Mouse (Mus musculus): Measurements from ENCODE around the gene Trhr2. TPM values are rescaled to one million over a fixed set of nuclear protein-coding genes. Genes with fewer than 3 reads are reported as not detected.
A peak's percentile ranks its signal among the peaks of the same experiment; 100 is the strongest.

The Trhr2 gene
- polyA plus RNA-seq, 1 experiment from 2014 or later = not detected

GRCm38 (mm10) chr8:122359111-122359775 lies 1.3 kb downstream of the Trhr2 start:
- no peaks in the 10 kb centered on the region for H3K27me3 ChIP-seq (ENCODE audit: control insufficient read depth, insufficient read depth, low read length)
- no peak for TF ChIP-seq EP300 (optimal IDR thresholded peaks at IDR 0.05)
- TF ChIP-seq CTCF (IDR thresholded peaks at IDR 0.05; ENCODE audit: low read depth) = no peak
- no peaks in the 10 kb centered on the region for H3K4me1 ChIP-seq (replicated peaks; ENCODE audit: control insufficient read depth, insufficient read depth)
- ATAC-seq (ENCODE audit: low FRiP score, low TSS enrichment) (no peak), DNase-seq (ENCODE audit: low spot score) (no peak)
- H3K27ac ChIP-seq (replicated peaks) = no peak overlapping the region
- no peak overlapping the region for H3K4me2 ChIP-seq (replicated peaks; ENCODE audit: low read depth)
- WGBS = 71% methylated on average over 15 of the region's 15 CpGs
- no peaks in the 10 kb centered on the region for H3K36me3 ChIP-seq (ENCODE audit: control insufficient read depth, insufficient read depth, low read length)
- no peaks in the 10 kb centered on the region for H3K9me3 ChIP-seq (ENCODE audit: control insufficient read depth, low read length)
- H3K4me3 ChIP-seq (ENCODE audit: low read depth, low read length) = no peak overlapping the region
- no peak overlapping the region for H3K9ac ChIP-seq (ENCODE audit: low read length)

GRCm38 (mm10) chr8:122357641-122358040 lies 2.9 kb downstream of the Trhr2 start:
- Histone ChIP-seq H3K9ac (ENCODE audit: low read length) (no peak overlapping the region), H3K4me1 (replicated peaks; ENCODE audit: control insufficient read depth, insufficient read depth) (no peaks in the 10 kb centered on the region), H3K27me3 (ENCODE audit: control insufficient read depth, insufficient read depth, low read length) (no peaks in the 10 kb centered on the region), H3K4me2 (replicated peaks; ENCODE audit: low read depth) (no peak overlapping the region), H3K36me3 (ENCODE audit: control insufficient read depth, insufficient read depth, low read length) (no peaks in the 10 kb centered on the region), H3K4me3 (ENCODE audit: low read depth, low read length) (no peak overlapping the region), H3K27ac (replicated peaks) (no peak overlapping the region), H3K9me3 (ENCODE audit: control insufficient read depth, low read length) (no peaks in the 10 kb centered on the region)
- DNase-seq (ENCODE audit: low spot score) (no peak), ATAC-seq (ENCODE audit: low FRiP score, low TSS enrichment) (no peak)
- WGBS = 68% methylated on average over 5 of the region's 5 CpGs
- TF ChIP-seq CTCF (IDR thresholded peaks at IDR 0.05; ENCODE audit: low read depth) = no peak

GRCm38 (mm10) chr8:122357202-122357601 lies 3.3 kb downstream of the Trhr2 start:
- Histone ChIP-seq H3K9me3 (ENCODE audit: control insufficient read depth, low read length) (no peaks in the 10 kb centered on the region), H3K4me2 (replicated peaks; ENCODE audit: low read depth) (no peak overlapping the region), H3K4me3 (ENCODE audit: low read depth, low read length) (no peak overlapping the region), H3K36me3 (ENCODE audit: control insufficient read depth, insufficient read depth, low read length) (no peaks in the 10 kb centered on the region), H3K27ac (replicated peaks) (no peak overlapping the region), H3K27me3 (ENCODE audit: control insufficient read depth, insufficient read depth, low read length) (no peaks in the 10 kb centered on the region), H3K9ac (ENCODE audit: low read length) (no peak overlapping the region), H3K4me1 (replicated peaks; ENCODE audit: control insufficient read depth, insufficient read depth) (no peaks in the 10 kb centered on the region)
- ATAC-seq (ENCODE audit: low FRiP score, low TSS enrichment) (no peak), DNase-seq (ENCODE audit: low spot score) (no peak)
- TF ChIP-seq CTCF (IDR thresholded peaks at IDR 0.05; ENCODE audit: low read depth) = no peak
- no peak for TF ChIP-seq EP300 (optimal IDR thresholded peaks at IDR 0.05)
- 64% methylated on average over 11 of the region's 11 CpGs for WGBS

DNA sequence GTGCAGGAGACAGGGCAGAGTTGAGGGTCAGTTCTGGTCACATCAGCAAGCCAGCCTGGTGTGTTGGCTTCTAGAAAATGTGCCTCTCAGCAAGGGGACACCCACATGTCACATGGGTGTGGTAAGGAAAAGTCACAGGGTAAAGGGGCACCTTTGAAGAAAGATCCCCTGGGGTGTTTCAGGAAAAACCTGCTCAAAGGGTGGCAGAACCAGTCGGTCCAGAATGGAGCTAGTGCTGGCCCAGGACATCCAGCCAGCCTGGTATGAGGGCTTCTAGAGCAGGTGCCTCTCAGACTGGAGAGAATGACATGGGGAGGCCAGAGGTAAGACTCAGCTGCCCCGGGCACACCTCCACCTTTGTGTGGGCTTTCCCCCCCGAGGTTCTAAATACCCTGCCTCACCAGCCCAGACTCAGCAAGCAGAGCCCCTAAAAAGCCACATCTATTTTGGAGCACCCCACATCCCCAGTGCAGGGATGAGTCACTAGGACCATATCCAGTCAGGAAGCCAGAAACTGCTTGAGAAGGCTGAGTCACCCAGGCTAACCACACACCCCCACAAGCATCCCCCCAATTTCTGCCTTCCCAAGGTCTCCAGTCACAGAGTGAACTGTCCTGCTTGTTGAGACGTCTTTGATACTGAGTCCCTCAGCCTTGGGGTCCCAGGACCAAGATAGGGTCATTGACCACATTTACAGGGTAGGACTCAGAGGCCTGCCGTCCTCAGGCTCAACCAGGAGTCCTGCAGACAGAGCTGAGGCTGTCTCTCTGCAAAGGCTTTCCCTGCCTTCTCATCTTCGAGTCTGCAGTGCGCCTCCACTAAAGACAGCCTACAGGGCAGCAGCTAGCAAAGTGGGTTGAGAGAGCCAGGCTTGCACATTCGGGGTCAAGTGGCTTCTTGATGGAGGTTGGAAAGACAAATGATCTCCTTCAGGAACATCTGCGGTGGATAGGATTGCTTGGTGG lies 4.6 kb downstream of the Trhr2 start:
- Histone ChIP-seq H3K36me3 (ENCODE audit: control insufficient read depth, insufficient read depth, low read length) (no peaks in the 10 kb centered on the region), H3K9ac (ENCODE audit: low read length) (no peak overlapping the region; the same call in 1 of the 2 replicates), H3K4me3 (ENCODE audit: low read depth, low read length) (no peak overlapping the region), H3K9me3 (ENCODE audit: control insufficient read depth, low read length) (no peaks in the 10 kb centered on the region), H3K4me2 (replicated peaks; ENCODE audit: low read depth) (no peak overlapping the region), H3K27ac (replicated peaks) (no peak overlapping the region; the same call in 1 of the 2 replicates), H3K4me1 (replicated peaks; ENCODE audit: control insufficient read depth, insufficient read depth) (no peaks in the 10 kb centered on the region), H3K27me3 (ENCODE audit: control insufficient read depth, insufficient read depth, low read length) (no peaks in the 10 kb centered on the region)
- peak; percentile 65 for DNase-seq (ENCODE audit: low spot score)
- peak; percentile 75 for ATAC-seq (ENCODE audit: low FRiP score, low TSS enrichment)
- WGBS = 57% methylated on average over 9 of the region's 9 CpGs
- TF ChIP-seq EP300 (optimal IDR thresholded peaks at IDR 0.05) (peak; percentile 65), CTCF (IDR thresholded peaks at IDR 0.05; ENCODE audit: low read depth) (no peak)

DNA sequence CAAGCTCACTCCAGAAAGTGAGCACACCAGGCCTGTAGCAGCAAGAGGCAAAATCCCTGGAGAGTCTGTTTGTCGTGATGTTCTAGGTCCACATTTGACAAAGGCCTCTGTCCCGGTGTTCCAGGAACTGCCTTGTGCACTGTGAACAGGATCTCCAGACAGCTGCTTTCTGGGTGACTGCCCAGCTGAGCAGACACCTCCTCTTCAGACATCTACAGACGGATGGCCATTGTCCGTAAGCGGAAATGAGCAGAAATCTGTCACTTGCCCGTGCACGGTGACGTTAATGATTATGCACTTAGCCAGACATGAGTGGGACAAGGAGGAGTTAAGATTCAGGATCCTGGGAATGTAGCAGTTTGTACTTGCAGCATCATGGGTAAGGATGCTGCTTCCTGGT lies 6.4 kb downstream of the Trhr2 start:
- H3K4me3 ChIP-seq (ENCODE audit: low read depth, low read length) = no peak overlapping the region
- DNase-seq (ENCODE audit: low spot score) (no peak), ATAC-seq (ENCODE audit: low FRiP score, low TSS enrichment) (no peak)
- no peaks in the 10 kb centered on the region for H3K27me3 ChIP-seq (ENCODE audit: control insufficient read depth, insufficient read depth, low read length)
- no peaks in the 10 kb centered on the region for H3K4me1 ChIP-seq (replicated peaks; ENCODE audit: control insufficient read depth, insufficient read depth)
- H3K36me3 ChIP-seq (ENCODE audit: control insufficient read depth, insufficient read depth, low read length) = no peaks in the 10 kb centered on the region
- no peak overlapping the region for H3K9ac ChIP-seq (ENCODE audit: low read length)
- H3K9me3 ChIP-seq (ENCODE audit: control insufficient read depth, low read length) = no peaks in the 10 kb centered on the region
- WGBS = 73% methylated on average over 8 of the region's 8 CpGs
- no peak overlapping the region for H3K27ac ChIP-seq (replicated peaks)
- TF ChIP-seq CTCF (IDR thresholded peaks at IDR 0.05; ENCODE audit: low read depth) = no peak
- no peak for TF ChIP-seq EP300 (optimal IDR thresholded peaks at IDR 0.05)
- H3K4me2 ChIP-seq (replicated peaks; ENCODE audit: low read depth) = no peak overlapping the region
